Mouse (Mus musculus) forelimb bud, embryonic 11.5 days (tissue): Measurements from ENCODE around the gene F2.

Experiments used
- DNase-seq: peaks from one replicate; pipeline ENCODE4 v3.0.0-alpha.2; 2012; ENCODE audit warnings: low read depth, low spot score

Gene F2

GRCm38 (mm10) chr2:91636229-91636628 is at the start of gene F2:
F2 (minus strand) TSS chr2:91636414.
- DNase-seq: no peak

GRCm38 (mm10) chr2:91683919-91684318 is 47.7 kb upstream of the F2 start:
- DNase-seq: no peak

GRCm38 (mm10) chr2:91682850-91683249 is 46.6 kb upstream of the F2 start:
- peak; percentile 43 for DNase-seq

- no peak for DNase-seq
These were observed 40.7 kb upstream of the F2 start for GRCm38 (mm10) chr2:91676961-91677360.

GRCm38 (mm10) chr2:91676420-91676819 is 40.2 kb upstream of the F2 start:
- DNase-seq: no peak

GRCm38 (mm10) chr2:91674895-91675294 is 38.7 kb upstream of the F2 start:
- no peak for DNase-seq

GRCm38 (mm10) chr2:91673587-91673986 is 37.4 kb upstream of the F2 start:
- DNase-seq: no peak

- DNase-seq: no peak
These were observed 33.8 kb upstream of the F2 start for GRCm38 (mm10) chr2:91670038-91670437.

- DNase-seq: no peak
These were observed 33.1 kb upstream of the F2 start for GRCm38 (mm10) chr2:91669326-91669725.

- DNase-seq: no peak
These were observed 31.5 kb upstream of the F2 start for GRCm38 (mm10) chr2:91667747-91668146.

GRCm38 (mm10) chr2:91666386-91666910 is 30.2 kb upstream of the F2 start:
- no peak for DNase-seq

GRCm38 (mm10) chr2:91664780-91665179 is 28.6 kb upstream of the F2 start:
- no peak for DNase-seq

GRCm38 (mm10) chr2:91660981-91661380 is 24.8 kb upstream of the F2 start:
- no peak for DNase-seq

GRCm38 (mm10) chr2:91659657-91660056 is 23.4 kb upstream of the F2 start:
- no peak for DNase-seq

- no peak for DNase-seq
These were observed 20.6 kb upstream of the F2 start for GRCm38 (mm10) chr2:91656774-91657173.

- DNase-seq: no peak
These were observed 19.6 kb upstream of the F2 start for GRCm38 (mm10) chr2:91655827-91656226.

- no peak for DNase-seq
These were observed 19.2 kb upstream of the F2 start for GRCm38 (mm10) chr2:91655388-91655787.

- no peak for DNase-seq
These were observed 16.6 kb upstream of the F2 start for GRCm38 (mm10) chr2:91652863-91653262.

GRCm38 (mm10) chr2:91651458-91652258 is 15.4 kb upstream of the F2 start:
- no peak for DNase-seq

- no peak for DNase-seq
These were observed 14.3 kb upstream of the F2 start for GRCm38 (mm10) chr2:91650360-91650995.

- peak; percentile 97 for DNase-seq
These were observed 13.5 kb upstream of the F2 start, which contains the start of the genes Zfp408 and Arhgap1 for GRCm38 (mm10) chr2:91649553-91650359. Zfp408 (minus strand) TSS chr2:91649791. Arhgap1 (plus strand) TSS chr2:91649860.

GRCm38 (mm10) chr2:91649152-91649551 is 12.9 kb upstream of the F2 start:
- no peak for DNase-seq
